Mouse (Mus musculus) adipose tissue, adult 10 weeks (tissue): ENCODE data around the gene Slc6a1. TPM values are rescaled to one million over a fixed set of nuclear protein-coding genes. Genes with fewer than 3 reads are reported as not detected.

ENCODE experiments used
- polyA plus RNA-seq: library from polyadenylated mRNA; stranded (reverse); fragments of 350-450 nt; fragmentation: Illumina TruSeq; extraction: RNeasy Lipid Tissue Mini Kit (QIAGEN cat#74804); gene quantifications from one replicate; pipeline ENCODE4 v1.2.3, GENCODE M21; 2014; ENCODE audit warnings: low read depth, low replicate concordance

Gene Slc6a1
- not detected for polyA plus RNA-seq

DNA sequence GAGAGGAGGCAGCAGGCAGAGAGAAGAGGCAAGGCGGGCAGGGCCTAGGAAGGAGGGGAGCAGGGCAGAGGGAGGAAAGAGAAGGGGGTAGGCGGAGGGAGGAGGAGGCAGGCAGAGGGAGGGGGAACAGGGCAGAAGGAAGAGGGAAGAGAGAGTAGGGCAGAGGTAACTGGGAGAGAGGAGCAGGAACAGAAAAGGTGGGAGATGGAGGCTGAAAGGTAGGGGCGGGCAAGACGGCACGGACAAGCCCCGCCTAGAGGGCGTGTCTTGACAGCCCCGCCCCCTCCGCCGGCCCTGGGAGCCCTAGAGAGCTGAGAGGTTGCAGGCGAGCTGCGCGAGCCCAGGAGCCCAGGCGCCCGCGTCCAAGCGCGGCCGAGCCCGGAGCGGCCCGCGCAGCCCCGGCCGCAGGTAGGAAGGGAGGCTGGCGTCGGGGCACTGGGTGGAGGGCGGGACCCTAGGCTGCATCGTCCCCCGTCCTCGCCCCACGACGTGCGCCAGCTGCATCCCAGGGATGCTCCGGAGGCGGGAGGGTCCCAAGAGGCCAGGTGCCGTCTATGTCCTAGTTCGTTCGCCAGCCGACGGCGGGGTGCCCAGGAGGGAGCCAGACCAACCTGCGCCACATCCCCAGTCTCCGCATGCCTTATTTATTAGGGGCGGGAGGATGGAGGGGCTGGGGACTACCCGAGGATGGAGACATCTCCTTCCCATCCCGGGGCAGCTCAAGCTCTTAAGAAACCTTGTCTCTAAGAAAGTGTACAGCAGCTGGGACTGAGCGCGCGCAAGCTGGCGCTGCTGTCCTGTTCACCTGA lies at the start of gene Slc6a1:
Slc6a1 (plus strand) TSS at position 167 of the 809 bp plus-strand sequence.

Other genes with a start within 250 kb of the Slc6a1 start
- gene Atp2b2, start 240.0 kb upstream of the Slc6a1 start, polyA plus RNA-seq: 0.17 TPM
- not detected for gene Slc6a11, start 151.4 kb upstream of the Slc6a1 start, polyA plus RNA-seq
- gene Hrh1, start 115.3 kb downstream of the Slc6a1 start, polyA plus RNA-seq: 1.2 TPM